Mouse (Mus musculus) lung, adult 2 months (tissue): Measurements from ENCODE around the gene Fam89a. TPM values are rescaled to one million over a fixed set of nuclear protein-coding genes. Genes with fewer than 3 reads are reported as not detected.

Source experiments
- DNase-seq: peaks from one replicate; pipeline ENCODE4 v3.0.0; 2022
- H3K4me1 ChIP-seq: fragments of 200-500 bp; 2 replicates; pipeline ENCODE4 v1.6.1; 2011; ENCODE audit warnings: low read length; ENCODE audit not compliant: control insufficient read depth, insufficient read depth
- H3K4me3 ChIP-seq: fragments of 200-500 bp; replicated peaks from 2 replicates; pipeline ENCODE3; 2011; ENCODE audit warnings: low read depth, mild to moderate bottlenecking, control low read depth, low read length; ENCODE audit errors: extremely low read depth
- CTCF ChIP-seq: fragments of 200-500 bp; IDR thresholded peaks from 2 replicates; pipeline ENCODE4 v1.5.1; 2011; ENCODE audit warnings: mild to moderate bottlenecking, low read length, control low read depth; ENCODE audit not compliant: insufficient read depth
- POLR2A ChIP-seq: fragments of 200-500 bp; IDR thresholded peaks from 2 replicates; pipeline ENCODE4 v1.6.1; 2011; ENCODE audit warnings: low read depth, mild to moderate bottlenecking, control low read depth, low read length, borderline replicate concordance; ENCODE audit errors: extremely low read depth
- WGBS: fragments of 180-500 bp; shearing (Covaris S2); methylation state at CpG from one replicate; pipeline ENCODE4 v1.1.7; 2018; 5-methylcytosine and 5-hydroxymethylcytosine counted together
- polyA plus RNA-seq: library from polyadenylated mRNA; depleted of rRNA; stranded (reverse); fragments of >200 nt; gene quantifications from 2 replicates; pipeline ENCODE4 v1.2.3, GENCODE M21; 2012

Fam89a gene
- polyA plus RNA-seq, 1 experiment = 4.0 TPM

- Histone ChIP-seq H3K4me1 (peaks cover 4% of the 10 kb centered on the region; the same call in 1 of the 2 replicates), H3K4me3 (no peak overlapping the region)
- TF ChIP-seq CTCF (no peak), POLR2A (no peak)
- DNase-seq = no peak
- WGBS = 65% methylated on average over 2 of the region's 2 CpGs
These were observed 4.5 kb upstream of the Fam89a start for GRCm38 (mm10) chr8:124756153-124756552.

- WGBS = 73% methylated on average over 8 of the region's 8 CpGs
- DNase-seq = no peak
- H3K4me1 ChIP-seq = peaks cover 6% of the 10 kb centered on the region; the same call in 1 of the 2 replicates
- TF ChIP-seq CTCF (no peak), POLR2A (no peak)
- no peak overlapping the region for H3K4me3 ChIP-seq
These were observed 3.8 kb upstream of the Fam89a start for GRCm38 (mm10) chr8:124755481-124755880.

GRCm38 (mm10) chr8:124754792-124755190, 3.2 kb upstream of the Fam89a start:
- no peak for TF ChIP-seq POLR2A
- TF ChIP-seq CTCF = no peak
- 31% methylated on average over 4 of the region's 4 CpGs for WGBS
- H3K4me1 ChIP-seq = peaks cover 6% of the 10 kb centered on the region; the same call in 1 of the 2 replicates
- H3K4me3 ChIP-seq = no peak overlapping the region
- no peak for DNase-seq

GRCm38 (mm10) chr8:124754101-124754791, 2.6 kb upstream of the Fam89a start:
- 25% methylated on average over 11 of the region's 11 CpGs for WGBS
- no peak for DNase-seq
- H3K4me1 ChIP-seq = peaks cover 6% of the 10 kb centered on the region; the same call in 1 of the 2 replicates
- no peak for TF ChIP-seq CTCF
- TF ChIP-seq POLR2A = no peak
- no peak overlapping the region for H3K4me3 ChIP-seq

GRCm38 (mm10) chr8:124752325-124752862, 762 bp upstream of the Fam89a start:
- Histone ChIP-seq H3K4me3 (no peak overlapping the region), H3K4me1 (peaks cover 6% of the 10 kb centered on the region; the same call in 1 of the 2 replicates)
- DNase-seq = no peak
- no peak for TF ChIP-seq POLR2A
- no peak for TF ChIP-seq CTCF
- WGBS = 45% methylated on average over 21 of the region's 21 CpGs

GRCm38 (mm10) chr8:124751191-124751590, 441 bp downstream of the Fam89a start:
- TF ChIP-seq CTCF (no peak), POLR2A (no peak)
- peak; percentile 16 for DNase-seq
- WGBS = under 1% methylated on average over 31 of the region's 31 CpGs
- Histone ChIP-seq H3K4me1 (peaks cover 6% of the 10 kb centered on the region; the same call in 1 of the 2 replicates), H3K4me3 (peak overlapping the region; percentile 25)

GRCm38 (mm10) chr8:124746661-124747060, 5.0 kb downstream of the Fam89a start:
- no peak for TF ChIP-seq CTCF
- TF ChIP-seq POLR2A = no peak
- WGBS = 59% methylated on average over 13 of the region's 13 CpGs
- no peak for DNase-seq
- 0 out of 2 replicates have a peak, but pooled peaks cover 3% of the 10 kb centered on the region for H3K4me1 ChIP-seq
- no peak overlapping the region for H3K4me3 ChIP-seq

GRCm38 (mm10) chr8:124739268-124739667, 12.4 kb downstream of the Fam89a start:
- DNase-seq = no peak
- TF ChIP-seq POLR2A (no peak), CTCF (peak; percentile 60)

GRCm38 (mm10) chr8:124735371-124735911, 16.2 kb downstream of the Fam89a start:
- WGBS = 77% methylated on average over 3 of the region's 3 CpGs
- no peaks in the 10 kb centered on the region for H3K4me1 ChIP-seq
- no peak overlapping the region for H3K4me3 ChIP-seq
- no peak for TF ChIP-seq CTCF
- TF ChIP-seq POLR2A = no peak
- DNase-seq = no peak

More at GRCm38 (mm10) chr8:124739268-124739667, 12.4 kb downstream of the Fam89a start:
- WGBS = 75% methylated on average over 1 of the region's 1 CpGs
- H3K4me3 ChIP-seq = no peak overlapping the region
- H3K4me1 ChIP-seq = no peaks in the 10 kb centered on the region

- Histone ChIP-seq H3K4me1 (no peaks in the 10 kb centered on the region), H3K4me3 (no peak overlapping the region)
- WGBS = 59% methylated on average over 8 of the region's 8 CpGs
- TF ChIP-seq CTCF (no peak), POLR2A (no peak)
- DNase-seq = no peak
These were observed 18.8 kb downstream of the Fam89a start for GRCm38 (mm10) chr8:124732828-124733227.
